Mouse (Mus musculus) thymus, adult 2 months (tissue): ENCODE data around the gene Lhfp.

Experiments
- CTCF ChIP-seq: fragments of 200-500 bp; IDR thresholded peaks from 2 replicates; pipeline ENCODE4 v1.5.1; 2012; ENCODE audit warnings: mild to moderate bottlenecking, control low read depth, low read length, moderate library complexity, borderline replicate concordance; ENCODE audit not compliant: control insufficient read depth, poor library complexity, insufficient read depth; ENCODE audit errors: extremely low read depth
- POLR2A ChIP-seq: fragments of 200-500 bp; IDR thresholded peaks from 2 replicates; pipeline ENCODE4 v1.6.1; 2012; ENCODE audit warnings: mild to moderate bottlenecking, low read length, control low read depth, moderate library complexity; ENCODE audit not compliant: control insufficient read depth, poor library complexity, insufficient read depth; ENCODE audit errors: extremely low read depth

- no peak for TF ChIP-seq CTCF
- no peak for TF ChIP-seq POLR2A
Measured at GRCm38 (mm10) chr3:53203656-53204055, 162.3 kb downstream of the Lhfp start.
